Mouse (Mus musculus): ENCODE measurements around the gene Psme3. TPM values are rescaled to one million over a fixed set of nuclear protein-coding genes. Genes with fewer than 3 reads are reported as not detected.

The Psme3 gene
- polyA plus RNA-seq, 1 experiment from 2014 or later = 107 TPM

GRCm38 (mm10) chr11:101335685-101336084 lies 19.7 kb downstream of the Psme3 start:
- WGBS = 84% methylated on average over 9 of the region's 9 CpGs
- peaks cover 11% of the 10 kb centered on the region for H3K4me1 ChIP-seq (ENCODE audit: control insufficient read depth, insufficient read depth, low read length)
- H3K36me3 ChIP-seq (ENCODE audit: control insufficient read depth, insufficient read depth, low read length) = no peaks in the 10 kb centered on the region
- H3K9me3 ChIP-seq (replicated peaks; ENCODE audit: control insufficient read depth, low read length, poor library complexity, severe bottlenecking) = no peaks in the 10 kb centered on the region
- H3K4me3 ChIP-seq (ENCODE audit: low read depth, low read length) = no peak overlapping the region
- no peak overlapping the region for H3K27ac ChIP-seq (ENCODE audit: low read length)
- H3K27me3 ChIP-seq (ENCODE audit: control insufficient read depth, insufficient read depth, low read depth, low read length) = no peaks in the 10 kb centered on the region
- H3K9ac ChIP-seq (ENCODE audit: low read depth, low read length) = no peak overlapping the region
- ATAC-seq = no peak
- H3K4me2 ChIP-seq (ENCODE audit: low read length) = no peak overlapping the region

- peaks cover 11% of the 10 kb centered on the region for H3K4me1 ChIP-seq (ENCODE audit: control insufficient read depth, insufficient read depth, low read length)
- under 1% methylated on average over 9 of the region's 9 CpGs for WGBS
- peak; percentile 83 for ATAC-seq
- peak overlapping the region; percentile 66 for H3K4me2 ChIP-seq (ENCODE audit: low read length)
- no peaks in the 10 kb centered on the region for H3K9me3 ChIP-seq (replicated peaks; ENCODE audit: control insufficient read depth, low read length, poor library complexity, severe bottlenecking)
- H3K9ac ChIP-seq (ENCODE audit: low read depth, low read length) = peak overlapping the region; percentile 49
- peak overlapping the region; percentile 32 for H3K4me3 ChIP-seq (ENCODE audit: low read depth, low read length)
- H3K36me3 ChIP-seq (ENCODE audit: control insufficient read depth, insufficient read depth, low read length) = no peaks in the 10 kb centered on the region
- H3K27me3 ChIP-seq (ENCODE audit: control insufficient read depth, insufficient read depth, low read depth, low read length) = no peaks in the 10 kb centered on the region
- peak overlapping the region; percentile 50; the same call in 1 of the 2 replicates for H3K27ac ChIP-seq (ENCODE audit: low read length)
These were observed 22.2 kb downstream of the Psme3 start for GRCm38 (mm10) chr11:101338123-101338760.

- no peak overlapping the region for H3K9ac ChIP-seq (ENCODE audit: low read depth, low read length)
- 79% methylated on average over 9 of the region's 10 CpGs for WGBS
- H3K27ac ChIP-seq (ENCODE audit: low read length) = no peak overlapping the region
- H3K36me3 ChIP-seq (ENCODE audit: control insufficient read depth, insufficient read depth, low read length) = no peaks in the 10 kb centered on the region
- ATAC-seq = no peak
- no peak overlapping the region for H3K4me2 ChIP-seq (ENCODE audit: low read length)
- H3K9me3 ChIP-seq (replicated peaks; ENCODE audit: control insufficient read depth, low read length, poor library complexity, severe bottlenecking) = no peaks in the 10 kb centered on the region
- H3K4me1 ChIP-seq (ENCODE audit: control insufficient read depth, insufficient read depth, low read length) = no peaks in the 10 kb centered on the region
- no peak overlapping the region for H3K4me3 ChIP-seq (ENCODE audit: low read depth, low read length)
- H3K27me3 ChIP-seq (ENCODE audit: control insufficient read depth, insufficient read depth, low read depth, low read length) = no peaks in the 10 kb centered on the region
These were observed 31.2 kb downstream of the Psme3 start for GRCm38 (mm10) chr11:101347083-101347775.

GRCm38 (mm10) chr11:101348774-101349173 lies 32.8 kb downstream of the Psme3 start:
- Histone ChIP-seq H3K4me2 (ENCODE audit: low read length) (no peak overlapping the region), H3K4me3 (ENCODE audit: low read depth, low read length) (no peak overlapping the region), H3K27me3 (ENCODE audit: control insufficient read depth, insufficient read depth, low read depth, low read length) (no peaks in the 10 kb centered on the region), H3K27ac (ENCODE audit: low read length) (no peak overlapping the region), H3K36me3 (ENCODE audit: control insufficient read depth, insufficient read depth, low read length) (no peaks in the 10 kb centered on the region), H3K9ac (ENCODE audit: low read depth, low read length) (no peak overlapping the region), H3K9me3 (replicated peaks; ENCODE audit: control insufficient read depth, low read length, poor library complexity, severe bottlenecking) (no peaks in the 10 kb centered on the region), H3K4me1 (ENCODE audit: control insufficient read depth, insufficient read depth, low read length) (no peaks in the 10 kb centered on the region)
- no peak for ATAC-seq
- 76% methylated on average over 7 of the region's 7 CpGs for WGBS

GRCm38 (mm10) chr11:101349216-101349615 lies 33.2 kb downstream of the Psme3 start:
- Histone ChIP-seq H3K36me3 (ENCODE audit: control insufficient read depth, insufficient read depth, low read length) (no peaks in the 10 kb centered on the region), H3K9me3 (replicated peaks; ENCODE audit: control insufficient read depth, low read length, poor library complexity, severe bottlenecking) (no peaks in the 10 kb centered on the region), H3K27ac (ENCODE audit: low read length) (no peak overlapping the region), H3K9ac (ENCODE audit: low read depth, low read length) (no peak overlapping the region), H3K27me3 (ENCODE audit: control insufficient read depth, insufficient read depth, low read depth, low read length) (no peaks in the 10 kb centered on the region), H3K4me2 (ENCODE audit: low read length) (no peak overlapping the region), H3K4me1 (ENCODE audit: control insufficient read depth, insufficient read depth, low read length) (no peaks in the 10 kb centered on the region), H3K4me3 (ENCODE audit: low read depth, low read length) (no peak overlapping the region)
- ATAC-seq = no peak
- 92% methylated on average over 3 of the region's 3 CpGs for WGBS

GRCm38 (mm10) chr11:101351100-101351720 lies 35.2 kb downstream of the Psme3 start:
- H3K9me3 ChIP-seq (replicated peaks; ENCODE audit: control insufficient read depth, low read length, poor library complexity, severe bottlenecking) = no peaks in the 10 kb centered on the region
- no peaks in the 10 kb centered on the region for H3K4me1 ChIP-seq (ENCODE audit: control insufficient read depth, insufficient read depth, low read length)
- no peak for ATAC-seq
- no peak overlapping the region for H3K27ac ChIP-seq (ENCODE audit: low read length)
- no peak overlapping the region for H3K4me3 ChIP-seq (ENCODE audit: low read depth, low read length)
- no peak overlapping the region for H3K9ac ChIP-seq (ENCODE audit: low read depth, low read length)
- no peaks in the 10 kb centered on the region for H3K27me3 ChIP-seq (ENCODE audit: control insufficient read depth, insufficient read depth, low read depth, low read length)
- whole genome bisulfite sequencing = 49% methylated on average over 11 of the region's 11 CpGs
- no peak overlapping the region for H3K4me2 ChIP-seq (ENCODE audit: low read length)
- H3K36me3 ChIP-seq (ENCODE audit: control insufficient read depth, insufficient read depth, low read length) = no peaks in the 10 kb centered on the region

GRCm38 (mm10) chr11:101351721-101352111 lies 35.7 kb downstream of the Psme3 start:
- Histone ChIP-seq H3K9ac (ENCODE audit: low read depth, low read length) (no peak overlapping the region), H3K4me3 (ENCODE audit: low read depth, low read length) (no peak overlapping the region), H3K27ac (ENCODE audit: low read length) (no peak overlapping the region), H3K4me2 (ENCODE audit: low read length) (no peak overlapping the region), H3K27me3 (ENCODE audit: control insufficient read depth, insufficient read depth, low read depth, low read length) (no peaks in the 10 kb centered on the region), H3K36me3 (ENCODE audit: control insufficient read depth, insufficient read depth, low read length) (no peaks in the 10 kb centered on the region), H3K4me1 (ENCODE audit: control insufficient read depth, insufficient read depth, low read length) (no peaks in the 10 kb centered on the region), H3K9me3 (replicated peaks; ENCODE audit: control insufficient read depth, low read length, poor library complexity, severe bottlenecking) (no peaks in the 10 kb centered on the region)
- 77% methylated on average over 3 of the region's 3 CpGs for WGBS
- ATAC-seq = no peak

- no peak overlapping the region for H3K4me3 ChIP-seq (ENCODE audit: low read depth, low read length)
- no peak for ATAC-seq
- WGBS = 93% methylated on average over 12 of the region's 12 CpGs
- H3K4me1 ChIP-seq (ENCODE audit: control insufficient read depth, insufficient read depth, low read length) = no peaks in the 10 kb centered on the region
- no peak overlapping the region for H3K9ac ChIP-seq (ENCODE audit: low read depth, low read length)
- H3K27me3 ChIP-seq (ENCODE audit: control insufficient read depth, insufficient read depth, low read depth, low read length) = no peaks in the 10 kb centered on the region
- H3K4me2 ChIP-seq (ENCODE audit: low read length) = no peak overlapping the region
- H3K36me3 ChIP-seq (ENCODE audit: control insufficient read depth, insufficient read depth, low read length) = no peaks in the 10 kb centered on the region
- H3K9me3 ChIP-seq (replicated peaks; ENCODE audit: control insufficient read depth, low read length, poor library complexity, severe bottlenecking) = no peaks in the 10 kb centered on the region
- no peak overlapping the region for H3K27ac ChIP-seq (ENCODE audit: low read length)
These were observed 37.4 kb downstream of the Psme3 start for GRCm38 (mm10) chr11:101353436-101353835.

- H3K27ac ChIP-seq (ENCODE audit: low read length) = no peak overlapping the region
- 84% methylated on average over 5 of the region's 5 CpGs for WGBS
- no peaks in the 10 kb centered on the region for H3K9me3 ChIP-seq (replicated peaks; ENCODE audit: control insufficient read depth, low read length, poor library complexity, severe bottlenecking)
- no peaks in the 10 kb centered on the region for H3K36me3 ChIP-seq (ENCODE audit: control insufficient read depth, insufficient read depth, low read length)
- H3K9ac ChIP-seq (ENCODE audit: low read depth, low read length) = no peak overlapping the region
- no peak for ATAC-seq
- no peak overlapping the region for H3K4me2 ChIP-seq (ENCODE audit: low read length)
- H3K27me3 ChIP-seq (ENCODE audit: control insufficient read depth, insufficient read depth, low read depth, low read length) = no peaks in the 10 kb centered on the region
- no peak overlapping the region for H3K4me3 ChIP-seq (ENCODE audit: low read depth, low read length)
- H3K4me1 ChIP-seq (ENCODE audit: control insufficient read depth, insufficient read depth, low read length) = no peaks in the 10 kb centered on the region
These were observed 38.5 kb downstream of the Psme3 start for GRCm38 (mm10) chr11:101354438-101355010.

Measured in midbrain, embryonic 16.5 days (tissue).